Mouse (Mus musculus): ENCODE results near the gene Drap1.

The Drap1 gene

DNA sequence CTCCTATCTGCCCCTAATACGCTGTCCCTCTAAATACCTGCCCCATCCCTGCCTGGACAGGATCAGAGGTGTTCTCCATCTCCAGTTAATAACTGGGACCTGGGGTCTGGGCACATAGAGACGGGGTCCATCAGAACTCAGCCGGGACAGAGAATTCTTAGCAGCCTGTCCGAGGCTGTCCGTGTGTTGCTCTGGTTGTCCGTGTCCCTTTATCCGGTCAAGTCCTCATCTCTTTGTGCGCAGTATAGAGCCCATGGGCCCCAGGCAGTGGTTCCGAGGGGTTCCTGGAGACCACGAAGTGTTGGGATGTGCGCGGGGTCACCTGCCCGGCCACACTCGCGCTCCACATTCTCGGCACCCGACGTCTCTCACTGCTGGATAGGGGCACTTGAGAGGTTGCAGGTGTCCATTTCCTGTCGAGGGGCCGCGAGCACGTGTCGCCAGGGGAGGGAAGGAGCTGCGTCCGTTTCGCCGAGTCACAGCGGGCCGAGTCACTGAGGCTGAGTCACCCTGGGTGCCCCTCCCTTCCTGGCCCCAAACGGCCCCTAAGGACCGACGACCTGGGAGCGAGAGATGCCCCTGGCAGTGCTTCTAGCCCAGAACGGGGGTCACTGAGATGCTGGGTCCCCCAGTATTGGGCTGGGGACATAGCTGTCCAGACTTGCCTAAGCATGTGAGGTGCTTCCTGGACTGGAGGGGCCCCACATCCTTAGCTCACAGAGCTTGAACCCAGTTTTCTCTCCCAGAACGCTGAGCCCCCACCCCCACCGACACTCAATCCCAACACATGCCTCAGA is 23.8 kb upstream of the Drap1 start:
- DNase-seq = no peak

- peak; percentile 72 for DNase-seq
Measured at GRCm38 (mm10) chr19:5447515-5448353, 23.0 kb upstream of the Drap1 start, which contains the start of gene Fosl1. Fosl1 (plus strand) TSS chr19:5447547.

- DNase-seq = no peak
Measured at GRCm38 (mm10) chr19:5445747-5446146, 21.0 kb upstream of the Drap1 start.

DNA sequence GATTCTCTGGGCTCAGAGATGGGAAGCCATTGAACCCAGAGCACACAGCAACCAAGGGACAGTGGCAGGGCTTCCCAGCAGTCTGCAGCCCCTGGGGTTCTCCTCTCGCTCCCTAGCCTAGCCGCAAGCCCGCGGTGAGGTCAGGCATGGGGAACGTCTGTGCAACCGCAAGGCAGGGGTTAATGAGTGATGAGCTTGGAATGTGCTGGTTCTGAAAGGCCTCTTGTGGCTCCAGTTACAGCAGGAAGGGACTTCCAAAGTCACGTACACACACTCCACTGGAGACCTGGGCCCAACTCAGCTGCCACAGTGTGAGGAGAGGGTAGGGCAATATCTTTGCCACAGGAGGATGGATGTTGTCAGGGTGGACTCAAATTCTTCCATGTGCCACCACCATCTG is 20.2 kb upstream of the Drap1 start:
- peak; percentile 3 for DNase-seq

GRCm38 (mm10) chr19:5444371-5444908 is 19.7 kb upstream of the Drap1 start:
- DNase-seq = no peak

DNA sequence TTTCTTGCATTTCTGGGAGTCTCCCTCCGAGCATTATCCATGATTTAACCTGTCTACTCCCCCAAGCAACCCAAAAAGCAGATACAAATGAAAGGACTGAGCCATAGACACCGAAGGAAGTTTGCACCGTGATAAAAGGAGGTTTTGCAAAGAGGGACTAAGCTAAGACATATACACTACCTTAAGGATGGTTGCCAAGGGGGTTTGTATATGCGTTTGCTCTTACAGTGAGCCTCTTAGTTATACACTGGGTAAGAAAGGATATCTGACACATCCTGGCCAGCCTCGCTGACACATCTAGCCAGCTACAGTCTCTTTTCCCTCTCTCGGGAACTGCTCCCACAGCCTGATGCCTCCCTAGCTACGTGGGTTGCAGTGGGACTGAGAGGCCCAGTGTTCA is 9.2 kb upstream of the Drap1 start:
- DNase-seq = no peak

- peak; percentile 58 for DNase-seq
Measured at GRCm38 (mm10) chr19:5432992-5433852, 8.4 kb upstream of the Drap1 start.

DNA sequence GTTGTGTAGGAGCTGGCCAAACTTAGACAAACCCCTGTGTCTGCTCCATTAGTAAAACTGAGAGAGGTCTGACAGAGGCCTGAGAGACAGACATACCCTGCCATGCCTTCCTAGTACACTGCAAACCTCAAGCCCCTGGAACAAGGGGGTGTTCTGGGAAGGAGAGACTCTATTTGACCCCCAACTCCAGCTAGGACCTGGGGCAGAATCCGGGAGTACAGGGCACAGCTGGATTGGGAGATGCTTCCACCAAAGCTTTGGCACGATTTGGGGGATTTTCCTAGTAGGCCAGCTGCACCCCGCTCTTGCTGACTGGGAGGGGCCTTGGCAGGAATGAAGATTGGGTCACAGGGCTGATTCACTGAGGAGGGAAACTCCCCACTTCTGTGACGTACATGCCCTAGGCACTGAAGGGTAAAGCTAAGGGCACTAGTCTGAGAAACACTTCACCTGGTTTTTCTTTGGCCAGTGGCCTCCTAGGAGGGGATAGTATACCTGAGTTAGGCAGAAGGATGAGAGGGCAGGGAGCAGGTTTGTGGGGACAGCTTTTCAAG is 7.2 kb upstream of the Drap1 start:
- no peak for DNase-seq

GRCm38 (mm10) chr19:5430408-5430807 is 5.6 kb upstream of the Drap1 start:
- no peak for DNase-seq

DNA sequence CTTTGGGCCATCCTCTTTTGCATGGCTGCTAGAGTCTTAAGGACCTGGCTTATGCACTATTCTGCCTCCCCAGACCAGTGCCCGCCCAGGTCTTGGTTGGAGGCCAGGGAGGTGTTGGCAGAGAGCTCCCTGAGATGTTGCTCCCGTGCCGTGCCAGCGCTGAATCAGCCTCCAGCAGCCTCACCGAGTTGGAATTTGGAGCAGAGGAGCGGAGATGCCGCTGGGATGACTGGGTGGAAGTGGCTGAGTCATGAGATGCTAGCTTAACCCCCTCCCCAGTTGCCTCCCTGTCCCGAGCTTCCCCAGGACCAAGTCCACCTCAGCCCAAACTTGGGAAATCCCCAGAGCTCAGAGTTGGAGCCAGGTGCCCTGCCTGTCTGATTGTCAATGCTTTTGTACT is 5.0 kb upstream of the Drap1 start:
- peak; percentile 70 for DNase-seq

- no peak for DNase-seq
Measured at GRCm38 (mm10) chr19:5429219-5429618, 4.4 kb upstream of the Drap1 start.

DNA sequence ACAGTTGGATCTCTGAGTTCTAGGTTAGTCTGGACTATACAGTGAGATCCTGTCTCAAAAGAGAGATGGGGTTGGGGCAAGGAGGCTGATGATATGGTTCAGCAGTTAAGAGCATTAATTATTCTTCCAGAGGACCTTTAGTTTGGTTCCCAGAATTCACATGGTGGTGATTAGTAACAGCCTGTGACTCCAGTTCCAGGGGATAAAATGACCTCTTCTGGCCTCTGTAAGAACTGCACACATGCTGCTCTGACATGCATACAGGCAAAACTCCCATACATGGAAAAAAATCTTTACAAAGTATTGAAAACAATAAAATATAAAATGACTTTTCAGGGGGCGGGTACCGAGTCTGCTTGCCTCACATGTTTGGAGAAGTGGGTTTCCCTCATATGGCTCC is 3.3 kb upstream of the Drap1 start:
- no peak for DNase-seq

- peak; percentile 48 for DNase-seq
Measured at GRCm38 (mm10) chr19:5426640-5427290, 2.0 kb upstream of the Drap1 start.

- peak; percentile 74 for DNase-seq
Measured at GRCm38 (mm10) chr19:5425906-5426565, 1.3 kb upstream of the Drap1 start.

DNA sequence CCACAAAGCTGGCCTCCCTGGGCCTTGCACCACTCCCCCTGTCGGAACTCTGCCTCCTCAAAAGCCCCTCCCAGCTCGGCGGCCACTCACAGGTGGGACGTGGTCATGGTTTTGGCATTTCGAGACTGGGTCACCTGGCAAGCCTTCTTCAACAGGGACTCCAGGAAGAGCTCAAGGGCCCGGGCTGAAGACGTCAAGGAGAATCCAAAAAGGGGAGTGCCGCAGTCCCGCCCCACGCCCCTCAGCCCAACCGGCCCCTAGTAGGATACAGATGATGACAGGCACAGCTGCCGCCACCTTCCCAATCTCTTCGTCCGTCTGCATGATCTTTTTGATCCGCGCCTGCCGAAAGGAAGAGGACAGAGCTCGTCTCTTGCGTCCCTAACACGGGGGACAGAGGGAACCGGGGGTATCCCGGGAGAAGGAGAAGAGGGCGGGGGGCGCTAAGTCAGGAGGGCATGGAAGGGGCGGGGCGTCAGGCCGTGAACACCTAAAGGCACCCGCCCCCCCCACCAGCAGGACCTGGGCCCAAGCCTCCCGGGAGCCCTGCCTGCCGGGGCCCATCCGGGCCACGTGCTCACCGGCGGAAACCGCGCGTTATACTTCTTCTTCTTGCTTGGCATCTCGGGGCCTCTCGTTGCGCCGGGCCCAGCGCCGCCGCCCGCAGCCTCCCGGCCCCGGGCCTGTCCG is 542 bp downstream of the Drap1 start:
- peak; percentile 86 for DNase-seq

DNA sequence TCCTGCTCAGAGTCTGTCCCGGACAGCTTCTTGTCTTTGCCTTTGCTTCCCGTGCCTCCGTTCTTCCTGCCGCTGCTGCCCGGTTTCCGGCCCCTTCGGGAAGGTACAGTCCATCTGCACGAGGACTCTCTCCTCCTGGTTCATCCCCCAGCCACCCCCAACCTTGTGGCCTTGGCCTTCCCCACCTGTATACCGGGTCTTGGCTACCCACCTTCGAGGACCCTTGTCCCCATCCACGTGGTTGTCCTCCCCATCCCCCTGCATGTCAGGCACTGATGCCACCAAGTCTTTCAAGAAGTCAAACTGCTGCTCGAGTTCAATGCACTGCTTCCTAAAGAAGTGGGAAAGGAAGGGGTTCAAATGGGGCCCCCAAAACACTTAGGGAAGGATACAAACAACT is 1.2 kb downstream of the Drap1 start:
- DNase-seq = peak; percentile 57

- DNase-seq = peak; percentile 61
Measured at GRCm38 (mm10) chr19:5422895-5423443, 1.8 kb downstream of the Drap1 start.

- DNase-seq = peak; percentile 71
Measured at GRCm38 (mm10) chr19:5422267-5422666, 2.5 kb downstream of the Drap1 start.

GRCm38 (mm10) chr19:5421784-5422183 is 3.0 kb downstream of the Drap1 start:
- DNase-seq = no peak

DNA sequence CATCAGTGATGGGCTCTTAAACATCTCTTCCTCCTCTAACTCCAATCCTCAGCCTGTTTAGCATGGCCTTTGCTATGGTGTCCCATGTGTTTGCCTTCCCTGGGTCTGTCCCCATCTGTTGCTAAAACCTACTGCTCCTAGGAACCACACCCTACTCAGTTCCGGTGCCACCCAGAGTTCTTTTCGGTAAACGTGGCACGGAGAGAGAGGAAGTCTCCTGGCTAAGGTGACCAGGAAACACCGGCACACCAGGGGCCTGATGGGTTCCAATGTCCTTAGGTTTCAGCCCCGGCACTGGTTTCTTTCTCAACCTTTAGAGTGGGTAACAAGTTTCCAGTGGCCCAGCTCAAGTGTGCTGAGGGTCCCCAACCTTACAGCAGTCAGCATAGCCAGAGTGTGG is 4.2 kb downstream of the Drap1 start:
- no peak for DNase-seq

Data from cerebellum, adult 11-12 months (tissue).